Mouse (Mus musculus): ENCODE data around the gene Arfgap1. TPM values are rescaled to one million over a fixed set of nuclear protein-coding genes. Genes with fewer than 3 reads are reported as not detected.

Arfgap1 gene
- polyA plus RNA-seq, 1 experiment = 118 TPM

DNA sequence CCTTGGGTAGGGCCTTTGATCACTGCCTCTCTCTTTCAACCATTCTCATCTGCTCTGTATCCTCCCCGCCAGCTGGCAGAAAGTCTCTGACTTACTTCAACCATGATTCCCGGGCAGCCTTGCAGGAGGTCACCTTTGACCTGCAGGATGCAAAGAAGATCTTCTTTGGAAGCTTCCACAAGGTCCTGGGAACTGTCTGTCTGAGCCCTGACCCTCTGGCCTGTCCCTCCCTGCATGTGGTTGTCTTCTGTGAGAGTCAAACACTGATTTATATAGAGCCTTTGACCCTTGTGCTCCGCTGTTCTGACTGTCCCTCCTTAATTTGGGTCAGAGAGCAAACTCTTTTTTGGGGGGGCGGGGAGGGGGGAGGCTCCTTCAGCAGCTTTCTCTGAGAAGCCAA is 40.0 kb downstream of the Arfgap1 start:
- TF ChIP-seq POLR2A (IDR thresholded peaks at IDR 0.05; ENCODE audit: borderline replicate concordance, insufficient read depth, low read length) (no peak), CTCF (IDR thresholded peaks at IDR 0.05; ENCODE audit: borderline replicate concordance, insufficient read depth, low read depth, low read length) (no peak)
- no peaks in the 10 kb centered on the region for H3K27me3 ChIP-seq (ENCODE audit: control insufficient read depth, insufficient read depth, low read length)
- no peak overlapping the region for H3K4me3 ChIP-seq (replicated peaks; ENCODE audit: insufficient read depth, low read depth, low read length)
- WGBS = 52% methylated on average over 4 of the region's 4 CpGs
- DNase-seq = no peak
- H3K27ac ChIP-seq (ENCODE audit: insufficient read depth, low read length) = no peak overlapping the region
- no peaks in the 10 kb centered on the region for H3K4me1 ChIP-seq (ENCODE audit: control insufficient read depth, insufficient read depth, low read length)

DNA sequence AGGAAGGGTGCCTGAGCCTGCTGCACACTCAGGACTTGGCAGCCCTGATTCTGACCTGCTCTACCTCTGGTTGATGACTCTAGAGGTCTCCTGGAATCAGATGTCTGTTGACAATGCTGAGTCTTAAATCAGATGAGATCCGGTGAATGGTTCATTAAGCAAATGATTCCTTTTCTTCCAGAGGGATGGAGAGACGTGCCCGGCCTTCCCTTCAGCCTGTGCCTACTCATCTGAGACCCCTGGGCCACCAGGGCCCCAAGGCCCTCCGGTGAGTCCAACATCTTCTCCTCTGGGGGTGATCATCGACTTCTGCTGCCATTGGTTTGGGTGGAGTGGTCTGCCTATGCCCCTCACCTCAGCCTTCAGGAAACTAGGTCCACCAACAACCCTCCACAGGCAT is 41.3 kb downstream of the Arfgap1 start:
- 64% methylated on average over 5 of the region's 5 CpGs for WGBS
- TF ChIP-seq CTCF (IDR thresholded peaks at IDR 0.05; ENCODE audit: borderline replicate concordance, insufficient read depth, low read depth, low read length) (no peak), POLR2A (IDR thresholded peaks at IDR 0.05; ENCODE audit: borderline replicate concordance, insufficient read depth, low read length) (no peak)
- H3K27ac ChIP-seq (ENCODE audit: insufficient read depth, low read length) = no peak overlapping the region
- DNase-seq = no peak
- no peak overlapping the region for H3K4me3 ChIP-seq (replicated peaks; ENCODE audit: insufficient read depth, low read depth, low read length)
- H3K4me1 ChIP-seq (ENCODE audit: control insufficient read depth, insufficient read depth, low read length) = no peaks in the 10 kb centered on the region
- H3K27me3 ChIP-seq (ENCODE audit: control insufficient read depth, insufficient read depth, low read length) = no peaks in the 10 kb centered on the region

DNA sequence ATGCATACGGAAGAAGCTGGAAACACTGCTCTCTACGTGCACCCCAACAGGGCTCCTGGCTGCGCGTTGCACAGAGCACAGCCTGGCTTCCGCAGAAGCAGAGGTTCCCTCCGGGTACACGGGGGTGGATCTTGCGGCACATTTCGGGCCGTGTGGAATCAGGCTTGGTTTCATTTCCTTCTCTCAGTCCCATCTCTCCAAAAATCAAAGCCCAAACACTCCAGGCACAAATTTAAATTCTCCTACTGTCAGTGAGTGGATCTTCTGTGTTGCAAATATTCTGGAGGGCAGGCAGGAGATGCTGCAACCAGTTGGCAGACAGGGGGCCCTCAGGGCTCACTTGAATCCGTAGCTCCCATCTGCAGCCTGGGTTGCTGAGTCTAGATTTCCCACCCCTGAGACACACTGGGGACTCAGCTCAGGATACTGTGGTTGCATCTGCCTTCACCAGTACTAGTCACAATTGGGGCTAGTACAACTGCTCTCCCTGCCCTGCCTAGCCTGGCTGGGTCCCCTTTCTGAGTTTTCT is 64.4 kb downstream of the Arfgap1 start:
- TF ChIP-seq CTCF (IDR thresholded peaks at IDR 0.05; ENCODE audit: borderline replicate concordance, insufficient read depth, low read depth, low read length) (no peak), POLR2A (IDR thresholded peaks at IDR 0.05; ENCODE audit: borderline replicate concordance, insufficient read depth, low read length) (no peak)
- peaks cover 10% of the 10 kb centered on the region; the same call in 1 of the 2 replicates for H3K4me1 ChIP-seq (ENCODE audit: control insufficient read depth, insufficient read depth, low read length)
- 87% methylated on average over 11 of the region's 11 CpGs for WGBS
- no peak overlapping the region for H3K27ac ChIP-seq (ENCODE audit: insufficient read depth, low read length)
- no peak for DNase-seq
- no peaks in the 10 kb centered on the region for H3K27me3 ChIP-seq (ENCODE audit: control insufficient read depth, insufficient read depth, low read length)
- no peak overlapping the region for H3K4me3 ChIP-seq (replicated peaks; ENCODE audit: insufficient read depth, low read depth, low read length)

Other genes starting within 250 kb of the Arfgap1 start
- 0.70 and 1.2 TPM in 2 replicates for gene Slc17a9, start 242.0 kb upstream of the Arfgap1 start, polyA plus RNA-seq (2012; rRNA removed)
- gene Bhlhe23, start 190.3 kb upstream of the Arfgap1 start, polyA plus RNA-seq (2012; rRNA removed) = 0.06 TPM in 1 of 2 replicates, not detected in the other
- gene Ythdf1, start 46.3 kb upstream of the Arfgap1 start, polyA plus RNA-seq (2012; rRNA removed) = 52.3 and 59.7 TPM in 2 replicates
- gene Birc7, start 38.2 kb upstream of the Arfgap1 start, polyA plus RNA-seq (2012; rRNA removed) = 1.0 TPM in 2 replicates
- gene Nkain4, start 12.5 kb upstream of the Arfgap1 start, polyA plus RNA-seq (2012; rRNA removed) = 64.1 and 75.2 TPM in 2 replicates
- gene Col20a1, start 19.3 kb downstream of the Arfgap1 start, polyA plus RNA-seq (2012; rRNA removed) = 2.6 and 3.5 TPM in 2 replicates
- gene Chrna4, start 76.3 kb downstream of the Arfgap1 start, polyA plus RNA-seq (2012; rRNA removed) = 10.1 and 14.4 TPM in 2 replicates
- gene Kcnq2, start 168.1 kb downstream of the Arfgap1 start, polyA plus RNA-seq (2012; rRNA removed) = 115 and 125 TPM in 2 replicates
- gene Eef1a2, start 189.8 kb downstream of the Arfgap1 start, polyA plus RNA-seq (2012; rRNA removed) = 1,226 and 1,413 TPM in 2 replicates
- 110 and 111 TPM in 2 replicates for gene Ppdpf, start 220.0 kb downstream of the Arfgap1 start, polyA plus RNA-seq (2012; rRNA removed)
- gene Ptk6, start 235.6 kb downstream of the Arfgap1 start, polyA plus RNA-seq (2012; rRNA removed) = 0.03 and 0.07 TPM in 2 replicates
- gene Srms, start 246.0 kb downstream of the Arfgap1 start, polyA plus RNA-seq (2012; rRNA removed) = 0.41 and 0.46 TPM in 2 replicates